Mouse (Mus musculus) layer of hippocampus, postnatal 10 days (tissue): ENCODE measurements around the gene Camk2d. TPM values are rescaled to one million over a fixed set of nuclear protein-coding genes. Genes with fewer than 3 reads are reported as not detected.
A peak's percentile ranks its signal among the peaks of the same experiment; 100 is the strongest.

ENCODE experiments used
- DNase-seq, 2 experiments: peaks; one replicate each; pipeline ENCODE4 v3.0.0; 2021; ENCODE audit warnings: low spot score in 2 of 2
- total RNA-seq, 2 experiments: library from RNA; stranded (reverse); gene quantifications; 2 replicates each; pipeline ENCODE4 v1.2.3; 2021

Camk2d gene
- total RNA-seq, 2 experiments from 2014 or later = 67.3 to 73.7 TPM

GRCm38 (mm10) chr3:126681996-126682395 is 85.9 kb downstream of the Camk2d start:
- no peak for DNase-seq

GRCm38 (mm10) chr3:126685363-126685762 is 89.3 kb downstream of the Camk2d start:
- DNase-seq = no peak

GRCm38 (mm10) chr3:126687150-126687549 is 91.0 kb downstream of the Camk2d start:
- DNase-seq = no peak

- no peak for DNase-seq
Measured at GRCm38 (mm10) chr3:126688516-126688915, 92.4 kb downstream of the Camk2d start.

DNA sequence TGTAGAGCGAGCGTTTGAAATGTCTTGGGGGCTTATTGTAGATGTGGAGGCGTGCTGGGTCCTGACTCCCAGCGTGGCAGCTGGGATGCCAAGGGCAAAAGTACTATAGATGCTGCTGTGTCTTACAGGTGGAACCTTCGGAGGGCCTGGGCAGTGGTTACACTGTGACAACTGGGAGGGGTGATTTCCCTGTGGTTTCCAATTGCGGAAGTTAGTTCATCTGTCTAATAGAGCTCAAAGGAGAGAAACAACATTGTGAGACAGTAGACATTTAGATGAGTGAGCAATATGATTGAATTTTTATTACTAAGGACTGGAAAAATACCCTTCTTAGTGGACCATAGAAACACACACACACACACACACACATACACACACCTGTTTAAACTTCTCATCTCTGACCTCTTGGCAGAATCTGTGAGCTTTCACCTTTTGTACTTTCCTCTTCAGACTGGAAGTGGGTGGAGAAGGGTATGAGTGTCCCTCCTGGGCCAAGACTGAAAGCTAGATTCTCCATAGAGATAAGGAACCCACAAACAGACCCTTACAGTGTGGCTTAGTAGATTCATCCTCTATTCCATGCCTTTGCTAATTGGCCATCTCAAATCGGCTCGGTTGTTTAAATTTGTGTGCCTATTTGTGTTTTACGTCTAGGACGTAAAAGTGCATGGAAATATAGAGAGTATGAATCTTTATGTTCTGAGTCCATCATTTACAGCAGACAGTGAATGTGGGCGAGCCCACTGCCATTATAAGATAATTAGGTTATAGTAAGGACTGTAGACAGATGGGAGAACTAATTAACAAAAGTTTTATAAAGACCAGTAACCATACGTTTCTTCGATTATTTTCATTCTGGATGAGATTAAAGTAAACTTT is 94.8 kb downstream of the Camk2d start:
- no peak for DNase-seq

DNA sequence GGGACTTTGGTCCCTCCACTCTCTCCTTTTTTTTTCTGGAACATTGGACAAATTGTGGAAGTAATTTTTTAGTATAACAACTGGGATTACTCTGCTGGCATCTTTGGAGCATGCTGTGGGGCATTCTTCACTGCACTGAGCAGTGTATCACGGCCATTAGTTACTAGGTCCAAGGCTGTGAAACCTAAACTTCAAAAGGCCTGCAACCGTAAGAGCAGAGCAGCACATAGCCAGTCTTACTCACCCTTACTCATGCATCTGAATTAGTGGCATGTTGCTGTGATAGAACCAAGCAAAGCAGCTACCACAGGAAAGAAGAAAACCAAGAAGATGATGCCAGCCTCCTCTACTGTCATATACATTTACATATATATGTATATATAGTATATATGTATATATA is 95.5 kb downstream of the Camk2d start:
- DNase-seq = no peak

DNA sequence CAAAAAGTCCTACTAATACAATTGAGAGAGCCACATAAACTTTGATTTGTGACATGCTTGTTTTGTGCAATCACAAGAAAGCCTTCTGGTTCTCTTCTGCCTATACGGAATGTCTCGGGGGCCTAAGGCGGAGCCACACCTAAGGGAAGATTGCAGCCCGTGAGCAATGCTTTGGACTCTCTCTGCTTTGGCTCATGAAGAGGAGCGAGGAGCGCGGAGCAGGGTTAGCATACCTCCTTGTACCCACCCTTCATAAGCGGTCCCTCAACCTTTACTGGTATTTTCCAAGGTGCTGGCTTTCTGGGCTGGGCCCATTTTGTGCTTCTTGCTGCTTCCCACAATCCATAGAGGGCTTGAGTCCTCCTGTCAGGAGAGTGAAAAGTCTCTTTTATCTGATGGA is 96.7 kb downstream of the Camk2d start:
- DNase-seq = no peak

- DNase-seq = no peak
Measured at GRCm38 (mm10) chr3:126693302-126693701, 97.2 kb downstream of the Camk2d start.

GRCm38 (mm10) chr3:126695456-126696293 is 99.6 kb downstream of the Camk2d start:
- peak; percentile 68 to 69 for DNase-seq

- no peak for DNase-seq
Measured at GRCm38 (mm10) chr3:126696620-126697019, 100.5 kb downstream of the Camk2d start.

DNA sequence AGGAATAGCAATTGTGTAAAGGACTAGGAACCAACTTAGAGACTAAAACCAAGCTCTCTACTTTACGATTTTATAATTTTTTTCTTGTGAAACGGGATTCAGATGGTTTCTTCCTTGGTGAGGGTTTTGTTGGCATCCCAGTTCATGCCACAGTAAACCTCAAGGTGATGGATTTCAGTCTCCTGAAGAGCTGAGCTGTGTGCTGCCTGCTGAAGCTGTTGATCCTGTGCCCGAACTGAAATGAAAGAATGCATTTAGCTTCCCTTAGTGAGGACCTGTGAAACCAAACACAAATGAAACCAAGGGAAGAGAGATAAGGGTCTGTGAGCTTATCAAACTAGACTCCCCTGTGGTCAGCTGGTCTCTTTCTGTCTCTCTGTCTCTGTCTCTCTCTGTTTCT is 103.6 kb downstream of the Camk2d start:
- no peak for DNase-seq

DNA sequence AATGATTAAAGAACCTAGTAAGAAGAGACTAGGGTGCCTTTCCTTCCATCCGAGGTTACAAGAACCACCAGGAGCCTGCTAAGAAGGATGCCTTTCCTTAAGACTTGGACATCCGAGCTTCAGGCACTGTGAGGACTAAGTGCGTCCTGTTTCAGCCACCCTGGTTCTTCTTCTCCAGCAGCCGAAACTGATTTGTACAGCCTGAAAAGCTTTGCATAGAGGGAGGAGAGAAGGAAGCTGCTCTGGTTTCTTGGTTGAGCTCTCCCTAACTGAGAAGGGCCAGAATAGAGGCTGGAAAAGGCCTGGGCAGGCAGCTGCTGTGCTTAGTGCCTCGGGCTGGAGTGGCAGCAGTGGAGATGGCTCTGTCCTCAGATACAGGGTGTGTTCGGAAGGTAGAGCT is 105.0 kb downstream of the Camk2d start:
- no peak for DNase-seq

DNA sequence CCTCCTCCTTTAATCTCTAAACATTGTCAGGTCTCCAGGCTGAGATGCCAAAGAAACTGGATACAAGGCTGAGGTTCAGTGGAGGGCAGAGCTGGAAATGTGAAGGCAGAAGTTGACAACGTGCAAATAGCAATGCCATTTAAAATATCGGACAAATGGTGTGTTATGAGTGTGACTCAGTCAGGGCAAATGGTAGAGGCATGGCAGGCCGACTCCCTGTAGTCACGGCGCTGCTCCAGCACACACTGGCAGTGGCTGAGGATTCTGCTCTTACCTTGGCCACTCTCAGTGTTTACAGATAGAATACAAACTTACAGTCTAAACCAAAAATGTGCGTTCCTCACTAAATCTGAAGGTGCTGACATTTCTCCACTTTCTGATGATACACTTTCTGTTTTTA is 105.5 kb downstream of the Camk2d start:
- DNase-seq = no peak

- DNase-seq = no peak
Measured at GRCm38 (mm10) chr3:126705490-126705889, 109.4 kb downstream of the Camk2d start.

GRCm38 (mm10) chr3:126714281-126714680 is 118.2 kb downstream of the Camk2d start:
- no peak for DNase-seq

- peak; percentile 56 to 67 for DNase-seq
Measured at GRCm38 (mm10) chr3:126723021-126723449, 126.9 kb downstream of the Camk2d start.

- peak in 1 of 2 experiments; percentile 29 for DNase-seq
Measured at GRCm38 (mm10) chr3:126723458-126723857, 127.4 kb downstream of the Camk2d start.

- peak; percentile 29 to 44 for DNase-seq
Measured at GRCm38 (mm10) chr3:126725647-126726046, 129.5 kb downstream of the Camk2d start.

DNA sequence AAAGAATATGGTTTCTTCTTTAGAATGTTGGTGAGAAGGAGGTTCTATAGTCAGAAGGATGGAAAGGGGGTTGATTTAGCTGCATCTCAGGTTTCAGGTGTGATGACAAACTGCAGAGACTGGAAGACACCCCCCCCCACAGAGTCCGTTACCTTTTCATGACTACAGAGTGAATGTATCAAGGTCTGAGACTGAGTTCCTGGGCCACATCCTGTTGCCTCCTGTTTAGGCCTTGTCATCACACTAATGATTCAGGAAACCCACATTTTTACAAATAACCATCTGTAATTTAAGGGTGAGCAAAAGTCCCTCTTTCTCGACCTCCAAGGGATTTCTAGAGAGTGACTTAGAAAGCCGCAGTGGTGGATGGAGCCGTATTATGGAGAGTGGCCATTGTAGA is 131.3 kb downstream of the Camk2d start:
- DNase-seq = no peak

GRCm38 (mm10) chr3:126730411-126730810 is 134.3 kb downstream of the Camk2d start:
- DNase-seq = no peak

DNA sequence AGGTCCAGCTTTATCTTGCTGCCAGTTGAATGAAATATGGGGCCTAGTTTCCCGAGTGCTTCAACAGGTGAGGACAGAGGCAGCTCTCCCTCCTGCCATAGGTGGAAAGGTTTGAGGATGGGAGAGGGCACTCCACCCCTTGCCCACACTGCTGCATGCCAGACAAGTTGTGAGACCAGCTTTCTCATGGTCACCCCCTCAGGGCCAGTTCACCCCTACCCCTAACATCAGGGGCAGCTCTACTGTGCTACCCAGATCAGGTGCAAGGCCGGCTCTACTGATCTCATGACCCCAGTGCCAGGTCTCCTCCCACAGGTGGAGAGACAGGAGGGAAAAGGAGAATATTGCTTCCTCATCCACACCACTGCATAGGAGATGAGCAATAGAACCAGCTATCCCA is 136.2 kb downstream of the Camk2d start:
- DNase-seq = no peak

DNA sequence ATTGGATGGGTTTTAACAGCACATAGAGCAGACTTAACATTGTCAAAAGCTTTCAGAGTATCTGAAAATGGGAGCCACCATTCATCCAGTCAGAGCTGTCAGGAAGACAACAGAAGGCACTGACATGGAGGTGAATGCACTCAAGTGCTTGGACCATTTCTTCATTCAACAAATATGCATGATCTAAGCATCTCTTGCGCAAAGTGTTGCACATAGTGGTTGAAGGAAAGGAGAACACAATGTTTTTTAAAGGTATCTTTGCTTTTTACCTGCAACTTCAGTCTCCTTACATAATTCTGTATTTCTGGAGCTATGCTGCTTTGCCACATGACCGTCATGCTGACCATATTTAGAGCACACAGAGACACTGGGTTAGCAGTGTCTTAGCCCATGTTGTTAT is 138.4 kb downstream of the Camk2d start:
- no peak for DNase-seq
